Mouse (Mus musculus) heart, adult 18-20 months (tissue): Measurements from ENCODE around the gene Fbrs. TPM values are rescaled to one million over a fixed set of nuclear protein-coding genes. Genes with fewer than 3 reads are reported as not detected.
"Not testable (repeated sequence)": the region's sequence is repeated elsewhere in the genome, so short reads cannot be mapped to it uniquely, and the experiment has no call there.

Experiments
- DNase-seq, 2 experiments: peaks; one replicate each; pipeline ENCODE4 v3.0.0; 2021 to 2022; ENCODE audit warnings: mixed read lengths in 1 of 2
- long read RNA-seq, 2 experiments: library from polyadenylated mRNA; stranded (forward); transcript quantifications; one replicate each; pipeline ENCODE4 v2.0.0; 2021
- total RNA-seq, 2 experiments: library from RNA; stranded (reverse); gene quantifications; 2 replicates each; pipeline ENCODE4 v1.2.3; 2021

Fbrs gene
- 10 to 100 TPM; 24.2 to 31.1 TPM for total RNA-seq
- long read RNA-seq, experiment 1, partial matches to known transcripts, result 1 of 4 reads
- long read RNA-seq, experiment 1, other reads (novel, unspliced or antisense), result 3 of 4 reads
- long read RNA-seq, experiment 2, partial matches to known transcripts, result 0 of 1 reads
- long read RNA-seq, experiment 2, other reads (novel, unspliced or antisense), result 1 of 1 reads

- peak; percentile 98 to 99 for DNase-seq
These were observed at the start of gene Fbrs for GRCm38 (mm10) chr7:127478635-127479317. Fbrs (plus strand) TSS chr7:127479199.

GRCm38 (mm10) chr7:127435206-127435605, 43.8 kb upstream of the Fbrs start:
- DNase-seq, result no peak

GRCm38 (mm10) chr7:127437724-127438123, 41.3 kb upstream of the Fbrs start:
- no peak for DNase-seq

GRCm38 (mm10) chr7:127443976-127444375, 35.0 kb upstream of the Fbrs start:
- DNase-seq, result no peak

GRCm38 (mm10) chr7:127448521-127449300, 30.3 kb upstream of the Fbrs start, which contains the start of gene Zfp689:
Zfp689 (minus strand) TSS chr7:127449158.
- peak; percentile 97 to 98 for DNase-seq

GRCm38 (mm10) chr7:127449966-127450365, 29.0 kb upstream of the Fbrs start:
- no peak for DNase-seq

- DNase-seq, result no peak
These were observed 25.9 kb upstream of the Fbrs start for GRCm38 (mm10) chr7:127453056-127453455.

- DNase-seq, result no peak
These were observed 24.1 kb upstream of the Fbrs start for GRCm38 (mm10) chr7:127454905-127455304.

- DNase-seq, result not testable (repeated sequence)
These were observed 20.5 kb upstream of the Fbrs start for GRCm38 (mm10) chr7:127458371-127459122.

GRCm38 (mm10) chr7:127459311-127459710, 19.7 kb upstream of the Fbrs start, which contains the start of gene Prr14:
Prr14 (plus strand) TSS chr7:127459611.
- not testable (repeated sequence) for DNase-seq

GRCm38 (mm10) chr7:127465191-127465590, 13.8 kb upstream of the Fbrs start:
- no peak for DNase-seq

- DNase-seq, result not testable (repeated sequence)
These were observed 13.3 kb upstream of the Fbrs start for GRCm38 (mm10) chr7:127465670-127466069.

GRCm38 (mm10) chr7:127466606-127467005, 12.4 kb upstream of the Fbrs start:
- DNase-seq, result no peak

- DNase-seq, result peak; percentile 21 to 61
These were observed 8.8 kb upstream of the Fbrs start for GRCm38 (mm10) chr7:127470011-127470715.

GRCm38 (mm10) chr7:127470743-127471645, 8.0 kb upstream of the Fbrs start:
- peak; percentile 94 to 97 for DNase-seq

GRCm38 (mm10) chr7:127471646-127472010, 7.4 kb upstream of the Fbrs start:
- no peak for DNase-seq

GRCm38 (mm10) chr7:127472060-127472459, 6.9 kb upstream of the Fbrs start:
- no peak for DNase-seq

GRCm38 (mm10) chr7:127473705-127474104, 5.3 kb upstream of the Fbrs start:
- DNase-seq, result no peak

- no peak for DNase-seq
These were observed 4.5 kb upstream of the Fbrs start for GRCm38 (mm10) chr7:127474378-127475070.
